Mouse (Mus musculus) ES-Bruce4 (cell line): ENCODE results near the gene Neb.

Source experiments
- CTCF ChIP-seq: IDR thresholded peaks from one replicate; pipeline ENCODE4 v1.8.1; 2011; ENCODE audit warnings: low read depth, low read length
- POLR2A ChIP-seq: IDR thresholded peaks from one replicate; pipeline ENCODE4 v1.8.1; 2011; ENCODE audit warnings: low read length; ENCODE audit not compliant: insufficient read depth

- no peak for TF ChIP-seq POLR2A
- no peak for TF ChIP-seq CTCF
Measured at GRCm38 (mm10) chr2:52386451-52386850, 8.2 kb upstream of the Neb start.
